Mouse (Mus musculus) C2C12 (cell line): Measurements from ENCODE around the gene Pou3f1.

Source experiments
- CTCF ChIP-seq: IDR thresholded peaks from one replicate; pipeline ENCODE4 v1.5.1; 2011; ENCODE audit not compliant: control insufficient read depth, insufficient read depth, insufficient read length
- MAX ChIP-seq: IDR thresholded peaks from one replicate; pipeline ENCODE4 v1.6.1; 2011; ENCODE audit warnings: mild to moderate bottlenecking, control low read depth
- MYOD1 ChIP-seq: IDR thresholded peaks from one replicate; pipeline ENCODE4 v1.6.1; 2011; ENCODE audit warnings: low read depth; ENCODE audit not compliant: control insufficient read depth, insufficient read length
- MYOG ChIP-seq: IDR thresholded peaks from one replicate; pipeline ENCODE4 v1.6.1; 2011; ENCODE audit not compliant: control insufficient read depth, insufficient read length; ENCODE audit errors: extremely low read depth
- USF1 ChIP-seq: IDR thresholded peaks from one replicate; pipeline ENCODE4 v1.6.1; 2011; ENCODE audit warnings: low read depth, mild to moderate bottlenecking, control low read depth, moderate library complexity

GRCm38 (mm10) chr4:124685004-124685403 is 28.4 kb downstream of the Pou3f1 start:
- no peak for TF ChIP-seq MYOG
- TF ChIP-seq CTCF: no peak
- TF ChIP-seq MAX: no peak
- no peak for TF ChIP-seq MYOD1
- no peak for TF ChIP-seq USF1
